Mouse (Mus musculus): ENCODE measurements around the gene Dpp7. TPM values are rescaled to one million over a fixed set of nuclear protein-coding genes. Genes with fewer than 3 reads are reported as not detected.

The Dpp7 gene
- total RNA-seq (2021): 10 to 100 TPM; 23.0 to 27.3 TPM

DNA sequence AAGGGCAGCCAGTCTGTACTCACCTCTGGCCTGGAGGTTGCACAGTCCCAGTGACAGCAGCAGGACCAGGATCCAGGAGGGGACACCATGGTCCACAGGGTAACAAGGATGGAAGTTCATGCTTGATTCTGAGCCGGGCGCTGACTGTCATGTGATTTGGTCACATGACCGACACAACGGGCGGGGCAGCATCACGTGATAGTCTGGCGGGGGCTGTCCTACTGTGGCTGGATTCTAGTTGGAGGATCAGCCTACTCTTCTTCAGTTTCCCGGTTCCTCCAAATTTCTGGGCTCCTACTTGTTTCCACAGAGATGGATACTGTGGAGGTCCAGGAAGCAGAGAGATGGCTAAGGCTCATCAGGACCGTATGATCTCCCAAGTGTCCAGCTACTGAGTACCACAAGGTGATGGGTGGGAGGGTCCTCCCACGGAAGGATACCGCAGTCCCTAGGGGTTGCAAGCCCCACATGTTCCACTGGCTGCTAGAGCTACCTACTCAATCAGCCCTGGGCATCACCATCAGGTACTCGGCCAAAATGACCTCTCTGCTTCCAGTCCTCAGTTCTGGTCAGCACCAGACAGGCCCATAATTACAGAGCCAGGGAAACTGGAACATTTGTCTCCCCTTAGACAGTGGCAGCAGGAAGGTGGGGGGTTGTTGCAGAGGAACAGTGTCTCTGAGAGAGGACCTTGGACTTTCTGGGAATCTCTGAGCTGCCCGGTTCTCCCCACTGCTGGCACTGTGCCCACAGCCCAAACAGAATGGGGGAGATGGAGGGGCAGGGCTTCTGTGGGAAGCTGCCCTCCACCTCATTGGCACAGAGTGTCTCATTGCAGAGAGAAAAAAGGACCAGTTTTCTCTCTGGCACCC is at the start of gene Dpp7:
TSS of gene Dpp7 (minus strand) at position 152 of the 872 bp plus-strand sequence.
- intact Hi-C loops (cut with DNase I): no loop called here
- DNase-seq: peak; percentile 85

DNA sequence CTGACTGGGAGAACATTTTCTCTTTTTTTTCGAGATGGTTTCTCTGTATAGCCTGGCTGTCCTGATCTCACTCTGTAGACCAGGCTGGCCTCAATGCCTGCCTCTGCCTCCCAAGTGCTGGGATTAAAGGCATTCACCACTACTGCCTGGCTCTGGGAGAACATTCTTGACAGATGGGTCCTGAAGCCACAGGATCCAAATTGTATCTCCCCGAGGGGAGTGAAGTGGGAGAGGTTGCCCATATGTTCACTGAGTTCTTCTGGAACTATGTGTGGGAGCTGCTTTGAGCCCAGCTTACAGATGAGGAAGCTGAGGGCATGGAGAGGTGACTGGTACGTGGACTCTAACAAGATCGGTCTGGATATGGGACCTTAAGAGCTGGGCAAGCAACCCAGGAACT is 47.8 kb upstream of the Dpp7 start:
- intact Hi-C loops (cut with DNase I): no loop called here
- DNase-seq: no peak

DNA sequence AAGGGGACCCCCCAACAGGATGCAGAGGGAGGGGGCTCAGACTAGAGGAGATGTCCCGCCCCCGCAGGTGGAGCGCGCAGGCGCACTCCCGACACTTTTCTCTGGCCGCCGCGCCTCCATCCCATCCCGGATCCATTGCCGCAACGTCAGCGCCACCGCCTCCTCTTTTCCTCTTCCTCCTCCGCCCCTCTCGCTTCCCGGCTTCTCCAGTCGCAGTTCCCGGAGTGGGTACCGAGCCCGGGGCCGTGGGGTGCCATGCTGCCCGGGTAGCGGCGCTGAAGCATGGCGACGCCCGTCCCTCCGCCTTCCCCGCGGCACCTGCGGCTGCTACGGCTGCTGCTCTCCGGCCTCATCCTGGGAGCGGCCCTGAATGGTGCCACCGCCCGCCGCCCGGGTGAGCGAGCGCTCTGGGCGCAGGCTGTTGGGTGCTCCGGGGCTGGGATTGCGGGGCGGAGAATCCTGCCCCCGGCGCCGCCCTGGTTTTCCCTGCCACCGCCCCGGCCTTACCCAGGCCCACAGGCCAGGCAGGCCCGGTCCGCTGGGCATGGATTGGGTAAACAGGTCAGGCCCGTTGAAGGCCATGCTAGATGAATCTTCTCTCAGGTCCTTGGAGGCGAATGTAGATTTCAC is 46.9 kb upstream of the Dpp7 start:
- DNase-seq: peak; percentile 91
- intact Hi-C loops (cut with DNase I): no loop called here

DNA sequence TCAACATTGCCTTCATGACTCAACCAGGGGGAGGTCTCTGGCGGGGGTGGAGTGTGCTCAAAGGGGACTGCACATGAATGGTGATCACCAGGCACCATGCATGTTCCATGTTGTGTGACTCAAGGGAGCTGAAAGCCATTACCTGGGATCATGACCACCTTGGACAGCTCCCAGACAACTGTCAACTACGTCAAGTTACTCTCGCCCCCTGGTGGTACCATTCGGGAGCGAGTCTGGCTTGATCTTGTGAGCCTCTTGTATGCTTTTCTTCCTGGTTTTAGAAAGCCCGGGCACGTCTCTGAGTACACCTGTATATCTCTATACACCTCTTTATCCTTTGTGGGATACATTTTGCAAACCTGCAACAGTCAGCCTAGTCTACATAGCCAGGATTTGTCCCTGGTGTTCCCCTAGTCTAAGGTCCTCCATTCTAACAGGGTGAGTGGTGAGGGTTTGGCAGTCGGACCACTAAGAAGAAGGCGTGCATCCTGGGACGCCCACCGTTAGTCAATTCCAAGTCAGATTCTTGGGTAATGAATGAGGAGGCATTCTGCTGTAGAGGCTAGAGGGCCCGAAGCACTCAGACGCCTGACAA is 46.3 kb upstream of the Dpp7 start:
- peak; percentile 91 for DNase-seq

DNA sequence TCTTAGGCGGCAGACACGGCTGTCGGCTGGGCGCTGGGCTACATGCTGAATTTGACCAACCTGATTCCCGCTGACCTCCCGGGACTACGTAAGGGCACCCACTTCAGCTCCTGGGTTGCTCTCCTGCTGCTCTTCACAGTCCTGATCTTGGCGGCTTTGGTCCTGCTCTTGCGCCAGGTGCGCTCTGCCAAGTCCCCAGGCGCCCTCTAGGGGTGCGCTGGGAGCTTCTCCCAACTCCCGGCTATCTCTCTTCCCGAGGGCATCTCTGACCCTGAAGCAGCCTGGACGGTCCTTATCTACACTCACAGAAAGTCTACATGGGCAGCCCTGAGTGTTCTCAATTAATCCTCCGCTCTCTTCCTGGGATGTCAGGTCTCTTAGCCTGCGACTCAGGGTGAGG is 44.6 kb upstream of the Dpp7 start:
- DNase-seq: peak; percentile 61
- intact Hi-C loops (cut with DNase I): no loop called here

More for the DNA sequence above, 46.3 kb upstream of the Dpp7 start:
- intact Hi-C loops (cut with DNase I): no loop called here

DNA sequence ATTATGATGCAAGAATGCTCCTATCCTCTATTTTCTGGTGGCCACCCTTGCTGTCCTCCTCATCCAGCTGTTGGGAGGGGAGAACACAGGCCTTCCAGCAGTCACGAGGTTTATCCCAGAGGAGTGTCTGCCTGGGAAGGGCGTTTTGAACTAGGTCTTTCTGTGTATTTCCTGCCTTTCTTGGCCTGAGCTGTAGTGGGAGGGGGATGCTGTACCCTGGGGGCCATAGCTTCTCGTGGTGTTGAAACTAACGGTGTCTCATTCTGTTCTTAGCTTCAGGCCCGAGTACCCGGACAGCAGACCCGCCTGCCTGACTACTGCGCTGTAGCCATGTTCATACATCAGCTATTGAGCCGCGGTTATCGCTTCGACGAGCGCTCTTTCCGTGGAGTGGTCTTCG is 44.1 kb upstream of the Dpp7 start:
- intact Hi-C loops (cut with DNase I): no loop called here
- DNase-seq: no peak

DNA sequence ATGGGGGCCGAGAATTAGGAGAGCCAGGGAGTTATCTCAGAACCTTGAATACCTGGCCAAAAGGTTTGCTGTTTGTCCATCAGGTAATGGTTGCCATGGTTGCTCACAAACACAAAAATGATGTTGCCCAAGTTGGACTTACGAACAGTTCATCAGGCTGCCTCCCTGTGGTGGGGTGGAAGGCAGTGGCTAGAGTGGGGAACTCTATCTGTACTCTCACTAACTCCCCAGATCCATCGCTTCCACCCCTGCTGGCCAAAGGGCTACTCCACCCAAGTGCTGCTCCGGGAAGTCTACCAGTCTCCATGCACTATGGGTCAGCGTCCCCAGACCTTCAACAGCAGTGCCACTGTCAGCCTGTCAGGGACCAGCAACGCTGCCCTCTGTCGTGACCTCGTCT is 42.9 kb upstream of the Dpp7 start, which contains the start of gene Npdc1:
TSS of gene Npdc1 (plus strand) at position 301 of the 400 bp plus-strand sequence.
- no peak for DNase-seq
- intact Hi-C loops (cut with DNase I): no loop called here

DNA sequence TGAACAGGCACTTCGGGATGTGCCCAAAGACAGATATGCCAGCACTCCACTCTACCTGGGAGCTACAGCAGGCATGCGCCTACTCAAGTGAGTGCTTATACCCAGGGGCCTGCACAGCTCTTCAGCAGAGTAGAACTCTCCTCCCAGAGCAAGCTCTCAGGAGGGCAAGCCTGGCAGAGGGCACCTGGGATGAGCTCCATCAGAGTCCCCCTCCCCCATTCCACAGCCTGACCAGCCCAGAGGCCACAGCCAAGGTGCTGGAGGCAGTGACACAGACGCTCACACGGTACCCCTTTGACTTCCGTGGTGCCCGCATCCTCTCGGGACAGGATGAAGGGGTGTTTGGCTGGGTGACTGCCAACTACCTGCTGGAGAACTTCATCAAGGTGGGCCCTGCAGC is 41.9 kb upstream of the Dpp7 start:
- no peak for DNase-seq
- intact Hi-C loops (cut with DNase I): no loop called here

DNA sequence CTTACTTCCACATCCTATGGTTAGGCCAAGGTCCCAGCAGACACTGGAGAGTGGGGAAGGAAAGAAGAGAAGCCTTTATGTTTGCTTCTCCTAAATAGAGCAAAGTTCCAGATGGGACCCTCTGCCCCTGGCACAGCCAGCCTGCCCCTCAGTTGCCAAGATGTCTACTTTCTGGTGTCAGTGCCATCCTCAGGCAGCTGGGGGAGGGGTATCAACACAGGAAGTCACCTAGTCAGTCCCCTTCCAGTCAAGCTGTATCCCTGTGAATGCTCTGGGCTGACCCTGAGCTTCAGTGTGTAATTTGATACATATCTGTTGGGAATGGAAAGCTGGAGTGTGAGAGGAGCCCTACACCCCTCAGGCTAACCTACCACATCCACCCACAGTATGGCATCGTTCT is 40.9 kb upstream of the Dpp7 start:
- peak; percentile 53 for DNase-seq
- intact Hi-C loops (cut with DNase I): no loop called here

DNA sequence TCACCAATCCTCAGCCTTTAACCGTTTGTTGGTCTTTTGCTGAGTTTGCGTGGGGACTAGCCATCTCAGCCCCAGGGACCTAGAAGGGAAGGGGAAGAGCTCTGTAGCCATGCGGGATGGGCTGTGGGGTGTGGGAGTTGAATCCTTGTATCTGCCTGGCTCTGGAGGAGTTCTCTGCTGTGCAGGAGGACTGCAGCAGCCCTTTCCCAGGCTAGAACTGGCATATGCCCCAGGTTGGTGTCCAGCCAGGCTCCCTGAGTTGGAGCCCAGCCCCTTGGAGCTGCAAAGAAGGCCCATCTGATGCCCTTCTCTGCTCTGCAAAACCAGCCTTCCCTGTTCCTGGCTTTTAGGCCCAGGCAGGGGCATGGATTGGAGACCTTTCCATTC is 40.4 kb upstream of the Dpp7 start:
- intact Hi-C loops (cut with DNase I): no loop called here
- peak; percentile 80 for DNase-seq

DNA sequence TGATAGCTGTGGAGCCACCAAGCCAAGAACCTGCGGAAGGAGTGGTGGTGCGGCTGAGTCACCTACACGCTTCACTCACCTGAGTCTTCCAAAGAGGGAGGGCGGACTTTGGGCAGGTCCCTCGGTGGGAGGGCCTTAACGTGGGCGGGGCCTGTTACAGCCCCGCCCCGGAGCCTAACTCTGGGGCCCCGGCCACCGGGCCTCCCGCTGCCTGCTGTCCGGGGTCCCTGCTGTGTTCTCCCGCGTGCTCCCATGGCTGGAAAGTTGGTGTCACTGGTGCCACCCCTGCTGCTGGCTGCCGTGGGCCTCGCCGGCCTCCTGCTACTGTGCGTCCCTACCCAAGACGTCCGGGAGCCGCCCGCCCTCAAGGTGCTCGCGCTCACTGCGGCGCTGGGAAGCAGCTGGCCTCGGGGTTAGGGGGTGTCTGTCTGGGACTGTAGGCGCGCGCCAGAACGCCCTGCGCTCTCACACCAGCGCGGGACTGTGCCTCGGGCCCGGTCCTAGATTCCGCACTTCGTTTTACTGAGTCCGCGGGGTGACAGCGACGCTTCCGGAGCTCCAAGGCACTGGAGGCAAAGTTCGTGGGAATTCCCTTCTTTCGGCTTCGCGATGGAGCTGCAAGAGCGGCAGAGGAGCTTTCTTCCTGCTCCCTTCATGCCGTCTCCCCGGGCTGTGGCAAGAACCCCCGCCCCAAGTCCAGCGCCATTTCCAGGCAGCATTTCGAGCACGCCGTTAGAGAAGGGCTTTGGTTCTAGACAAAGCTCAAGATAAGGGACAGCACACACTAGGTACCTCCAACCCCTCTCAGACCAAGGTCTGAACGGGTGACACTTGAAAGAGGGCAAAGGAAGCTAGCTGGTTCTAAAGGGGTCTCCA is 39.8 kb upstream of the Dpp7 start, which contains the start of gene Entpd2:
TSS of gene Entpd2 (plus strand) at position 154 of the 876 bp plus-strand sequence.
- intact Hi-C loops (cut with DNase I): no loop called here
- DNase-seq: no peak

DNA sequence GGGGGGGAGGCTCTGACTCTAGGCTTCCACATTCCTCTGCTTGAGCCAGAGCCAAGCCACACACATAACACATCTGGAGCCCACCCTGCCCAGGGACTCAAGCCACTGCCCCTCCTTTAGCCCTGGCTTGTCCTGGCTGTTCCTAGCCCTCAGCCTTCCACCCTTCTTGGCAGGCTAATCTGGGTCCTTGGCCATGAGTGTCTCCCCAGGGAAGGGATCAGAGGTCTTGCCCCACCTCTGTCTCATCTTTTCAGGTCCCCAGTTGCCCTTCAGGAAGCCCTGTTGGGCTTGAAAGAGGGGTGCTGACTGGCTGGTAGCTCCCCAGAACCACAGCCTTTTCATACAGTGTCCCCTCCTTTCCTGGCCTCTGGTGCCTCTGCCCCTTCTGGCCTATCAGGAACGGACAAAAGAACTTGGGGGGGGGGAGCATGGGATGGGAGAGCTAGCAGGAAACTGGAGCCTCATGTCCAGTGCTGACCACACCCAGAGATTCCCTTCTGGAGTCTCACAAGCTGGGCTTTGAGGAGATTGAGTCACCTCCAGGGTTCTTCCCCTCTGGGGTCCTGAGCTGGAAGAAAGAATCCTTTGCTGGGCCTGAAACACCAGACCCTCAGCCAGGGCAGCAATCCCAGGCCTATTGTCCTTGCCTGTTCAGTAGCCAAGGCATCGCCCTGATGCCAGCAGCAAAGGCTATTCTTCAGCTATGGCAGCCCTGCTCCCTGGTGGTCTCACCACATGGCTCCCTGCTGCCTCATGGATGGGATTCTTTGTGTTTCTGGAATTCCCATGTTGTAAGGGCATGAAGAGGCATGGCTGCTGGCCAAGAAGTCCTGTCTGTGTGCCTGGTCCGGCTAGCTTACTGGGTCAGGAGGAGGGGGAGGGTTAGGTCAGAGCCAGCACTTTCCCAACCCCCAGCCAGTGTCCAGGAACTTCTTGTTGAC is 38.4 kb upstream of the Dpp7 start:
- peak; percentile 79 for DNase-seq
- intact Hi-C loops (cut with DNase I): no loop called here

DNA sequence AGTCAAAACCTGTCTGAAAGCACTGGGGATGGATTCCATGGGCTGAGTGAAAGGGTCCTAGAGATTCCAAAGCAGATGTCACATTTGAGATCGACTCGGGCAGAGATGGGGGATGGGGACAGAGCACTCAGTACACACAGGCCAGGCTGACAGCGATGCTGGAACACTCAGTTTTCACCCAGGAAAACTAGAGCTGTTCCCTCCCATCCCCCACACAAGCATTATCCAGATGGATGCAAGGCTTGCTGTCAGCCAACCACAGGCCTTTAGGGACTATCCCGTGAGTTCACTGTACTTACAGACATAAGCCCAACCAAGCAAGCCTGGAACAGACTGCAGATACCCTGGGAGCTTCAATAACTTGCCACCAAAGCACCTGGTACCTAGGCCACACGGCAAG is 35.1 kb upstream of the Dpp7 start:
- intact Hi-C loops (cut with DNase I): no loop called here
- peak; percentile 38 for DNase-seq

DNA sequence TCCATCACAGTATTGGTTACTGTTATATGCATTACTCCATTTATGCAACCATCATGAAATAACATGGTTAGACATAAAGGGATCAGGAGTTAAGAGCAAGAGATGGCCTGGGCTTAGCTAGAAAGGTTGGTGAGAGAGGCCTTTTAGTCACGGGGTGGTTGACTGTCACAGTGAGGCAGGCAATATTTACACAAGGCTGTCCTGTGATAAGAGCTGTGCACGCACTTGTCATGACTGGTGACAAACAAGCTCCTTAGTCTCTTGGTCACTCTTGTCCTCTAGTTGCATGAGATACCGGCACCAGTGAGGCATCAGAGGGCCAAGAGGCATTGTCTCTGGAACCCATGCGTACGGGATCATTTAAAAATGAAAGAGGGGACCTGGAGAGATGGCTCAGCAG is 28.3 kb upstream of the Dpp7 start:
- DNase-seq: no peak
- intact Hi-C loops (cut with DNase I): no loop called here

DNA sequence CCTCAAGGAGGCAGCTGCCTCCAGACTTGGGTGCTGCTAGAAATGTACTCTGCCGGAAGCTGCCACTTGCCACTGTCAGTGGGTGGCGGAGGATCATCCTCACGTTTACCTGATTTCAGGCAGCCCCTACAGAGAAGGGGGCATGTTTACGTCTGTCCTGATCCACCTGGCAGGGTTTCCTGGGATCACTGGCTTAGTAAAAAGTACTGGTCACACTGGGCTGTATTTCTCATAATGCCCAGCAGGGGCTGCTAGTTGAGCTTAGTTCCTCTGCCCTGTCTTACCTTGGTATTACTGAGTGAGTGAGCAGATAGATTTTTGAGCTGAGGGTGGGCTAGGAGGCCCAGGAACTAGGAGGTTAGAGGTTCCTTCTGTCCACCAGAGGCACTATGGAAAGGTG is 20.4 kb upstream of the Dpp7 start:
- intact Hi-C loops (cut with DNase I): no loop called here
- peak; percentile 67 for DNase-seq

DNA sequence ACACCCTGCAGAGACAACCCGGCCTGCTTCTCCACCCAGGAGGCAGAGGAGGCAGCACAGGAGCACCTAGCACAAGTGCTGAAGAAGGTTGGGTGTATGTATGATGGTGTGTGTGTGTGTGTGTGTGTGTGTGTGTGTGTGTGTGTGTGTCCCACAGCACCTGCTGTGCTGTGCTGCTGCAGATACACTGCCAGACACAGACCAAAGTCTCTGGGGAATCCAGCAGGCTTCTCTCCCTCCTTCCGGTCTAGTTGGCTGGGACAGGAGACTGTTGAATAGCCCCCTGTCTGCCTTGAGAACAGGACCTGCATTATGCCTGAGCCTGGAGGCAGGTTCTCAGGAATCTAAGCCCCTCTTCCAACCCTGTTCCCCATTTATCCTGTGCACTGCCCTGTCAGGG is 17.3 kb upstream of the Dpp7 start:
- intact Hi-C loops (cut with DNase I): no loop called here
- no peak for DNase-seq

DNA sequence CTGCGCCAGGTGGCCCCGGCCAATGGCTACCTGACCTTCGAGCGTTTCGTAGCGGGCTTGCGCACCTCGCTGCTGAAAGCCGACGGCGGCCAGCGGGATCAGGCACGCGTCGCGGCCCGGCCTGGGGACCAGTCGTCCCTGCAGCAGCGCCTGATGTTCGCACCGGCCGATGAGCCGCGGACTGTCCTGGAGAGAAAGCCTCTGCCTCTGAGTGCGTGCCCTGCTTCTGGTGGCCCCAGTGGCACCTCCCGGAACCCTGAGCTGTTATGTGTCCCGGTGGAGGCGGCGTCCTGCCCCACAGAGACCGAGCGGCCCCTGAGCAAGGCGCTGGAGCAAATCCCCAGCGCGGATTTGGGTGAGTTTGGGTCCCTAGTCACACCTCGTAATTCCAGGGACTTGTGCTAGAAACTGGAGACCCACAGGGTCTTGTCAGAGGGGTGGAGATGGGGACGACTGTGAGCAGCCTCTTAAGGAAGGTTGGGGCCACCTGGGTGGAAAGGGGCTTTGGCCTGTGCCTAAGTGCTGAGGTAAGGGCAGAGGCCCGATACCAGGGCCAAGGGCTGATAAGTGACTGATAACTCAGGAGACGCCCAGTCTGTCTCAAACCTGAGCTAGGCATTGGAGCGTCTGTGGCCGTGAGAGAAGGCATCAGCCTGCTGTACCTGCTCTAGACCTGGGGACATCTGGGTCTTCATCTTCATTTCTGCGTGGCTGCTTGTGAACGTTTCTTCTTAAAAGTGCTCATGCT is 16.7 kb upstream of the Dpp7 start:
- DNase-seq: no peak
- intact Hi-C loops (cut with DNase I): no loop called here

DNA sequence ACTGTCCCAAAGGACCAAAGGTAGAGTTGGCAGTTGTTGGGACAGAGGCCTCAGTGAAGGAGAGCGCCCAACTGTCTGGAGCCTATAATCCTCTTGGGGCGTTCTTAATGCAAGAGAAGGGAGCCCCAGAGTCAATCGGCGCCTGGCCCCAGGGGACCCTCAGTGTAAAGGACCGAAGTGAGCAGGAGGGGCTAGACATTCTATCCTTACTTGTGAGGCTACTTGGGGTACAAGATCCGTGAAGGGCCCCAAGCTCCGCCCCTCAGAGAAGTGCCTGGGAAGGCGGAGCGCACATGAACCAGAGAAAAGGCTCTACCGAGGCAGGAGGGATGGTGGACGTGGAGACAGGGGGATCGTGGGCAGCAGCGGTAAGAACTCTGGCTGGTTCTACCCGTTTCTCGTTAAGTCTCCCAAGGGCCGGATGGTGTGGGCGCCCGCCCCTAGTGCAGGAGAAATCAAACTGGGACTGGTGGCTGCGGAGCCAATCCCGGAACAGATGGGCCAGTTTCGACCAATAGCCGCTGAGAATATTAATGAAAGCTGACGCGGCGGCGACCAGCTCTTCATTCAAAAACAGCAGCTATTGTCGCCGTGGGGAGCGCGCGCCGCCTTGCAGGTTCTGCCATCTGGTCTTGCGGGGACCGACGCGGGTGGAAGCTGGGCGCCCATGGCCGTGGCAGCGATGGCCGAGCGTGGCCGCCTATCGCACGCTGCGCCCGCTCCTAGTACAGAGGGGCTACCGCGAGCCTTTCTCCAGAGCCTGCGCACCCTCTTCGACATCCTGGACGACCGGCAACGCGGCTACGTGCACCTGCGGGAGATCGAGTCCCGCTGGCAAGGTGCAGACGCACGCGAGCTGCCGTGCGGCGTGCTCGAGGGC is 15.8 kb upstream of the Dpp7 start, which contains the start of gene Sapcd2:
TSS of gene Sapcd2 (plus strand) at position 558 of the 880 bp plus-strand sequence.
- peak; percentile 90 for DNase-seq
- intact Hi-C loops (cut with DNase I): no loop called here

Data from left cerebral cortex, postnatal 4 days (tissue).